Mouse (Mus musculus) E14TG2a.4 (cell line): ENCODE data around the gene Pln.

Experiments used
- H3K27me3 ChIP-seq: 2 replicates; pipeline ENCODE4 v1.6.1; 2014; ENCODE audit warnings: low read length, control low read depth; ENCODE audit not compliant: insufficient read depth
- H3K36me3 ChIP-seq: 2 replicates; pipeline ENCODE4 v1.6.1; 2014; ENCODE audit warnings: low read length, control low read depth; ENCODE audit not compliant: insufficient read depth
- H3K4me1 ChIP-seq: replicated peaks from 2 replicates; pipeline ENCODE4 v1.6.1; 2014; ENCODE audit warnings: low read depth, low read length, control low read depth
- H3K4me3 ChIP-seq: replicated peaks from 2 replicates; pipeline ENCODE4 v1.5.1; 2014; ENCODE audit warnings: mild to moderate bottlenecking, low read length
- H3K9me3 ChIP-seq: 2 replicates; pipeline ENCODE4 v1.6.1; 2014; ENCODE audit warnings: low read length, control low read depth
- CTCF ChIP-seq: conservative IDR thresholded peaks from 2 replicates; pipeline ENCODE4 v1.5.1; 2014; ENCODE audit warnings: low read length
- NANOG ChIP-seq: IDR thresholded peaks from 2 replicates; pipeline ENCODE4 v1.6.1; 2014; ENCODE audit warnings: borderline replicate concordance, low read length, mixed read lengths
- POU5F1 ChIP-seq: IDR thresholded peaks from 2 replicates; pipeline ENCODE4 v1.6.1; 2014; ENCODE audit warnings: low read length, borderline replicate concordance

Gene Pln

DNA sequence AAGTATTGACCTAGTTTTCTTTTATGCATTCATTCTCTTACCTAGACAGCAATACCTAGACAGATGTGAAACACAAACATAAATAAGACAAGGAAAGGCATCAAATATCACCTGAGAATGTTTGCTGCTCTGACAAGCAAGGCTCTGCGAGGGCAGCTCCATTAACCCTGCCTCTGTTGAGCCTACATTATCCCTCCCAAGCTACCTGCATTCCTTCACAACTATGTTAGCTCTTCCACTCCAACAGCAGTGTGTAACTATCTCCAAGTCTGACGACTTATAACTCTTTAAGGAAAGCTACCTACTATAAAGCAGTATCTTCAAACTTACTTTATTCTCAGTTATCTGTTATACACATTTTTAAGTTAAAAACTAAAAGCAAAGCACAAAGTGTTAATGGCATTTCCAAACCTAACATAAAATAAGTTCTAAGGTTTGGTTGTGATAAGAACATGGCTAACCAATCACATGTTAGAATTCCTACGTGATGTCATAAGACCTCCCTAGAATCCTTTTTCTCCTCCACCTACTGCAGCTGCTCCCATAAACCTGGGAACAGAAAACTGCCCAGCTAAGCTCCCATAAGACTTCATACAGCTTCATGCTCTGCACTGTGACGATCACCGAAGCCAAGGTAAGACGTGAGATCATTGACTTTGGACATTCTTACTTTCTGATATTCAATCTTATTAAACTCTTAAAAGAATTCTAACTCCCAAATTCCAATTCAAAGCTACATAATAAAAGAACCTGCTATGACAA lies at the start of gene Pln:
Gene Pln (plus strand): TSS at position 506 of the 762 bp plus-strand sequence.
- no peaks in the 10 kb centered on the region for H3K9me3 ChIP-seq
- no peak for TF ChIP-seq NANOG
- TF ChIP-seq CTCF = no peak
- no peak for TF ChIP-seq POU5F1

GRCm38 (mm10) chr10:53305867-53306266 lies 31.6 kb upstream of the Pln start:
- Histone ChIP-seq H3K27me3 (no peaks in the 10 kb centered on the region), H3K36me3 (no peaks in the 10 kb centered on the region), H3K4me3 (no peak overlapping the region), H3K4me1 (no peaks in the 10 kb centered on the region), H3K9me3 (peaks cover 5% of the 10 kb centered on the region; the same call in 1 of the 2 replicates)
- TF ChIP-seq NANOG (no peak), POU5F1 (no peak), CTCF (no peak)

More for the DNA sequence above, at the start of gene Pln:
- H3K4me1 ChIP-seq = no peaks in the 10 kb centered on the region
- no peaks in the 10 kb centered on the region for H3K36me3 ChIP-seq
- H3K4me3 ChIP-seq = no peak within 1 kb of the TSS
- H3K27me3 ChIP-seq = no peaks in the 10 kb centered on the region

GRCm38 (mm10) chr10:53306674-53307073 lies 30.8 kb upstream of the Pln start:
- Histone ChIP-seq H3K4me3 (no peak overlapping the region), H3K9me3 (peaks cover 5% of the 10 kb centered on the region; the same call in 1 of the 2 replicates), H3K36me3 (no peaks in the 10 kb centered on the region), H3K27me3 (no peaks in the 10 kb centered on the region), H3K4me1 (no peaks in the 10 kb centered on the region)
- TF ChIP-seq NANOG (no peak), POU5F1 (no peak), CTCF (no peak)

GRCm38 (mm10) chr10:53323367-53323766 lies 14.1 kb upstream of the Pln start:
- no peaks in the 10 kb centered on the region for H3K27me3 ChIP-seq
- H3K9me3 ChIP-seq = no peaks in the 10 kb centered on the region
- no peaks in the 10 kb centered on the region for H3K4me1 ChIP-seq
- H3K4me3 ChIP-seq = no peak overlapping the region
- no peaks in the 10 kb centered on the region for H3K36me3 ChIP-seq
- TF ChIP-seq NANOG (no peak), CTCF (no peak), POU5F1 (no peak)

DNA sequence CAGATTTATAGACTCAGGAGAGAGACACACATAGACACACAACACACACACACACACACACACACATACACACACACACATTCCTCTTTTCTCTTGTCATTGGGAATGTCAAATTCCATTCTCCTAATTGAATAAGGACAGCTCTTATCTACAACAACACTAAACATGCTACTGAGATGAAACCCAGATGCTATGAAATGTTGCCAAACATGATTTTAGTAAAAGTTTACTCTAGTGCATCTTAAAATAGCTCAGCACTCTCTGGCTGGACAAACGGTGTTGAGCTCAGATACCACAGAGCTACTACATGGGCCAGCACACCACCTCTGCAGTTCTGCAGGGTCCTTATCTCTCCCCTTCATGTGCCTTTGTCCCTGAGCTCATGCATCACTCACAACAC lies 12.8 kb upstream of the Pln start:
- Histone ChIP-seq H3K27me3 (no peaks in the 10 kb centered on the region), H3K4me3 (no peak overlapping the region), H3K36me3 (no peaks in the 10 kb centered on the region), H3K9me3 (no peaks in the 10 kb centered on the region), H3K4me1 (no peaks in the 10 kb centered on the region)
- no peak for TF ChIP-seq NANOG
- no peak for TF ChIP-seq POU5F1
- no peak for TF ChIP-seq CTCF

GRCm38 (mm10) chr10:53326367-53326766 lies 11.1 kb upstream of the Pln start:
- H3K36me3 ChIP-seq = no peaks in the 10 kb centered on the region
- TF ChIP-seq NANOG (no peak), POU5F1 (no peak), CTCF (no peak)
- H3K9me3 ChIP-seq = no peaks in the 10 kb centered on the region
- H3K4me1 ChIP-seq = no peaks in the 10 kb centered on the region
- no peaks in the 10 kb centered on the region for H3K27me3 ChIP-seq
- no peak overlapping the region for H3K4me3 ChIP-seq

GRCm38 (mm10) chr10:53329257-53329656 lies 8.2 kb upstream of the Pln start:
- H3K27me3 ChIP-seq = no peaks in the 10 kb centered on the region
- TF ChIP-seq NANOG = no peak
- no peak for TF ChIP-seq POU5F1
- no peak for TF ChIP-seq CTCF
- H3K9me3 ChIP-seq = no peaks in the 10 kb centered on the region
- H3K4me3 ChIP-seq = no peak overlapping the region
- no peaks in the 10 kb centered on the region for H3K4me1 ChIP-seq
- H3K36me3 ChIP-seq = no peaks in the 10 kb centered on the region

- H3K27me3 ChIP-seq = no peaks in the 10 kb centered on the region
- no peaks in the 10 kb centered on the region for H3K4me1 ChIP-seq
- TF ChIP-seq CTCF (no peak), POU5F1 (no peak), NANOG (no peak)
- no peaks in the 10 kb centered on the region for H3K9me3 ChIP-seq
- no peak overlapping the region for H3K4me3 ChIP-seq
- no peaks in the 10 kb centered on the region for H3K36me3 ChIP-seq
Measured at GRCm38 (mm10) chr10:53332752-53333151, 4.7 kb upstream of the Pln start.
